Mouse (Mus musculus) MEL (cell line): ENCODE results near the gene Ppif. TPM values are rescaled to one million over a fixed set of nuclear protein-coding genes. Genes with fewer than 3 reads are reported as not detected.

Source experiments
- DNase-seq: peaks from one replicate; pipeline ENCODE4 v3.0.0; 2011; ENCODE audit warnings: low read depth, low spot score
- H3K27ac ChIP-seq: 2 replicates; pipeline ENCODE4 v1.5.1; 2012; ENCODE audit warnings: low read depth, mild to moderate bottlenecking, control low read depth, low read length, moderate library complexity; ENCODE audit not compliant: control insufficient read depth
- H3K27me3 ChIP-seq, 2 experiments: fragments of 150-350 bp in 1 of 2; sonication (generic) in 1 of 2; 2 replicates each; pipeline ENCODE4 v1.6.1; 2012; ENCODE audit warnings: low read length in 2 of 2, mild to moderate bottlenecking in 2 of 2, improper control_type of control experiment in 1 of 2, moderate library complexity in 1 of 2; ENCODE audit not compliant: insufficient read depth in 2 of 2, control insufficient read depth in 1 of 2
- H3K36me3 ChIP-seq, 2 experiments: 2 replicates each; pipeline ENCODE4 v1.6.1; 2012 to 2014; ENCODE audit warnings: low read length in 2 of 2, improper control_type of control experiment in 1 of 2, inconsistent platforms in 1 of 2, mild to moderate bottlenecking in 1 of 2; ENCODE audit not compliant: insufficient read depth in 2 of 2, control insufficient read depth in 1 of 2
- H3K4me1 ChIP-seq, 2 experiments: fragments of 150-350 bp in 1 of 2; sonication (generic) in 1 of 2; 2 replicates each; pipeline ENCODE4 v1.6.1; 2012; ENCODE audit warnings: low read length in 2 of 2, improper control_type of control experiment in 1 of 2, mild to moderate bottlenecking in 1 of 2; ENCODE audit not compliant: insufficient read depth in 2 of 2, control insufficient read depth in 1 of 2
- H3K4me3 ChIP-seq, 2 experiments: fragments of 150-350 bp in 1 of 2; sonication (generic) in 1 of 2; 2 replicates each; pipeline ENCODE4 v1.5.1; 2012; ENCODE audit warnings: low read depth in 2 of 2, low read length in 2 of 2, mild to moderate bottlenecking in 2 of 2, moderate library complexity in 2 of 2, control low read depth in 1 of 2, improper control_type of control experiment in 1 of 2; ENCODE audit not compliant: control insufficient read depth in 1 of 2, insufficient read depth in 1 of 2
- H3K79me2 ChIP-seq: 2 replicates; pipeline ENCODE4 v1.6.1; 2012; ENCODE audit warnings: mild to moderate bottlenecking, low read length, moderate library complexity; ENCODE audit not compliant: control insufficient read depth, poor library complexity, insufficient read depth
- H3K9ac ChIP-seq: 2 replicates; pipeline ENCODE4 v1.6.1; 2012; ENCODE audit warnings: low read depth, mild to moderate bottlenecking, control low read depth, low read length, moderate library complexity; ENCODE audit not compliant: control insufficient read depth, poor library complexity, severe bottlenecking
- H3K9me3 ChIP-seq: fragments of 150-350 bp; sonication (generic); replicated peaks from 2 replicates; pipeline ENCODE4 v1.6.1; 2012; ENCODE audit warnings: mild to moderate bottlenecking, low read length, improper control_type of control experiment, moderate library complexity; ENCODE audit not compliant: insufficient read depth
- BHLHE40 ChIP-seq: IDR thresholded peaks from 2 replicates; pipeline ENCODE4 v1.6.1; 2012; ENCODE audit warnings: low read depth, mild to moderate bottlenecking, inconsistent platforms, low read length, improper control_type of control experiment, borderline replicate concordance
- CHD1 ChIP-seq: IDR thresholded peaks from 2 replicates; pipeline ENCODE4 v1.6.1; 2012; ENCODE audit warnings: low read depth, mild to moderate bottlenecking, inconsistent platforms, low read length, improper control_type of control experiment
- CHD2 ChIP-seq: IDR thresholded peaks from 2 replicates; pipeline ENCODE4 v1.6.1; 2011; ENCODE audit warnings: low read length, improper control_type of control experiment
- ETS1 ChIP-seq: IDR thresholded peaks from 2 replicates; pipeline ENCODE4 v1.6.1; 2012; ENCODE audit warnings: low read depth, mild to moderate bottlenecking, inconsistent platforms, low read length, improper control_type of control experiment, moderate library complexity
- GATA1 ChIP-seq: IDR thresholded peaks from 2 replicates; pipeline ENCODE4 v1.6.1; 2011; ENCODE audit warnings: low read depth, low read length, improper control_type of control experiment
- HCFC1 ChIP-seq: IDR thresholded peaks from 2 replicates; pipeline ENCODE4 v1.6.1; 2012; ENCODE audit warnings: low read depth, mild to moderate bottlenecking, inconsistent platforms, low read length, improper control_type of control experiment, moderate library complexity
- JUND ChIP-seq: IDR thresholded peaks from 2 replicates; pipeline ENCODE4 v1.6.1; 2011; ENCODE audit warnings: low read depth, mild to moderate bottlenecking, improper control_type of control experiment, low read length
- MAFK ChIP-seq: IDR thresholded peaks from 2 replicates; pipeline ENCODE4 v1.6.1; 2011; ENCODE audit warnings: low read depth, mild to moderate bottlenecking, low read length, improper control_type of control experiment, borderline replicate concordance
- MAX ChIP-seq: IDR thresholded peaks from 2 replicates; pipeline ENCODE4 v1.6.1; 2011; ENCODE audit warnings: low read length, improper control_type of control experiment
- MAZ ChIP-seq: IDR thresholded peaks from 2 replicates; pipeline ENCODE4 v1.6.1; 2012; ENCODE audit warnings: low read depth, mild to moderate bottlenecking, inconsistent platforms, low read length, improper control_type of control experiment
- MYB ChIP-seq: IDR thresholded peaks from 2 replicates; pipeline ENCODE4 v1.6.1; 2011; ENCODE audit warnings: mild to moderate bottlenecking, low read depth, low read length, improper control_type of control experiment
- MYC ChIP-seq: IDR thresholded peaks from 2 replicates; pipeline ENCODE4 v1.6.1; 2011; ENCODE audit warnings: low read depth, mild to moderate bottlenecking, low read length, improper control_type of control experiment, moderate library complexity
- NRF1 ChIP-seq: IDR thresholded peaks from 2 replicates; pipeline ENCODE4 v1.6.1; 2014; ENCODE audit warnings: low read depth, mild to moderate bottlenecking, inconsistent platforms, low read length, improper control_type of control experiment, moderate library complexity; ENCODE audit not compliant: poor library complexity, insufficient read depth, severe bottlenecking
- POLR2A ChIP-seq, 2 experiments: IDR thresholded peaks; 2 replicates each; pipeline ENCODE4 v1.6.1; 2011 to 2012; ENCODE audit warnings: low read length in 2 of 2, mild to moderate bottlenecking in 2 of 2, control low read depth in 1 of 2, improper control_type of control experiment in 1 of 2, low read depth in 1 of 2, moderate library complexity in 1 of 2; ENCODE audit not compliant: control insufficient read depth in 1 of 2, insufficient read depth in 1 of 2, poor library complexity in 1 of 2
- SIN3A ChIP-seq: IDR thresholded peaks from 2 replicates; pipeline ENCODE4 v1.6.1; 2012; ENCODE audit warnings: low read length, improper control_type of control experiment, inconsistent platforms
- SMC3 ChIP-seq: IDR thresholded peaks from 2 replicates; pipeline ENCODE4 v1.6.1; 2011; ENCODE audit warnings: low read depth, low read length, improper control_type of control experiment
- TBP ChIP-seq: IDR thresholded peaks from 2 replicates; pipeline ENCODE4 v1.8.0; 2011; ENCODE audit warnings: low read depth, low read length, improper control_type of control experiment
- TCF12 ChIP-seq: IDR thresholded peaks from 2 replicates; pipeline ENCODE4 v1.6.1; 2014; ENCODE audit warnings: low read depth, mild to moderate bottlenecking, inconsistent platforms, low read length, improper control_type of control experiment, moderate library complexity
- ZC3H11A ChIP-seq: IDR thresholded peaks from 2 replicates; pipeline ENCODE4 v1.6.1; 2012; ENCODE audit warnings: low read depth, mild to moderate bottlenecking, inconsistent platforms, low read length, improper control_type of control experiment
- ZKSCAN1 ChIP-seq: IDR thresholded peaks from 2 replicates; pipeline ENCODE4 v1.6.1; 2012; ENCODE audit warnings: low read depth, mild to moderate bottlenecking, inconsistent platforms, low read length, improper control_type of control experiment, moderate library complexity
- ZNF384 ChIP-seq: IDR thresholded peaks from 2 replicates; pipeline ENCODE4 v1.6.1; 2012; ENCODE audit warnings: low read depth, mild to moderate bottlenecking, inconsistent platforms, low read length, improper control_type of control experiment
- polyA plus RNA-seq, 2 experiments: library from polyadenylated mRNA; stranded (reverse) in 1 of 2; unstranded in 1 of 2; fragments of >175 nt in 1 of 2; fragments of >200 nt in 1 of 2; gene quantifications; 2 replicates each; pipeline versions ENCODE4 v1.2.1 to v1.2.4; 2012; ENCODE audit warnings: low replicate concordance in 2 of 2, low read depth in 1 of 2; ENCODE audit not compliant: insufficient read length in 2 of 2, insufficient read depth in 1 of 2, missing spikeins in 1 of 2
- total RNA-seq: library from RNA; depleted of rRNA; stranded (reverse); fragments of 300-350 nt; gene quantifications from 2 replicates; pipeline ENCODE4 v1.2.3, GENCODE M21; 2012

Ppif gene
- total and polyA plus RNA-seq, 3 experiments, result 71.0 to 128 (median 127) TPM

GRCm38 (mm10) chr14:25664310-25664695 is 29.7 kb upstream of the Ppif start:
- no peaks in the 10 kb centered on the region for H3K79me2 ChIP-seq
- no peak overlapping the region for H3K9ac ChIP-seq
- DNase-seq, result no peak
- no peaks in the 10 kb centered on the region for H3K27me3 ChIP-seq
- H3K36me3 ChIP-seq, result peaks cover 0 to 4% of the 10 kb centered on the region in 2 experiments; a peak in 2 of 4 replicates
- H3K9me3 ChIP-seq, result no peaks in the 10 kb centered on the region
- peaks cover 3 to 12% of the 10 kb centered on the region in 2 experiments for H3K4me1 ChIP-seq
- no peak overlapping the region for H3K4me3 ChIP-seq
- no peak for TF ChIP-seq MAX
- no peak for TF ChIP-seq POLR2A (IDR thresholded peaks at IDR 0.05; ENCODE audit: control insufficient read depth in 1 of 2, insufficient read depth in 1 of 2, low read depth in 1 of 2, low read length in 2 of 2, poor library complexity in 1 of 2)
- TF ChIP-seq SMC3, result no peak
- TF ChIP-seq HCFC1, result no peak
- no peak for TF ChIP-seq NRF1
- TF ChIP-seq ZC3H11A, result no peak
- TF ChIP-seq CHD2, result no peak
- TF ChIP-seq MYC, result no peak
- TF ChIP-seq ZNF384, result no peak
- TF ChIP-seq MAZ, result no peak
- TF ChIP-seq TCF12, result no peak
- no peak for TF ChIP-seq ZKSCAN1
- no peak for TF ChIP-seq MAFK
- H3K27ac ChIP-seq, result no peak overlapping the region

DNA sequence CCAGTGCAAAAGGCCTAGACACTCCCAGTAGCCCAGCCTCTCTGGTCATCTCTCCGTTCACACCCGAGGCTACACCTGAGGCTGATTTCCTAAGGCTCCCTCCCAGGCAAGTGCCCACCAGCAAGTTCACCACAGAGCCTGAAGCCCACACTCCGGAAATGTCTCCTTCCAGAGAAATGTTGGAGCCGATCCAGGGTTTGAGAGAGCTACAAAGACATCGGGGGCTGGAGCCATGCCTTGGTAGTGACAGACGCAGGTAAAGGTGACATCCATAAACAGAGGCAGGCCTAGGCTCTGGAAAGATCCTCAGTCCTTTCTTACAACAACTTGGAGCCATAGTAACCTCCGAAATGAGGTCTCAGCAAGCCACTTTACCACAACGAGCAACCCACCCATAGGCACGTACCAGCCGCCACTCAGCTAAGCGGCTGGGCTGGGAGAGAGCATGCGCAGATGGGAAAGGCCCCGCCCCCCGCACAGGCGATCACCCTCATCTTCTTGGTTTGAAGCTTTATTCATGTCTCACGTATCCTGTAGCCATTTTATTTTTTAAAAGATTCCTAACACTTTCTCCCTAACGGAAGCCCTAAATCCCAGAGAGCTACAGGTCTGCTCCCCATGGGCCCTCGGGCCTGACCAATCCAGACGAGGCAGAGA is 28.5 kb upstream of the Ppif start:
- Histone ChIP-seq H3K4me3 (no peak overlapping the region), H3K27me3 (no peaks in the 10 kb centered on the region), H3K36me3 (peaks cover 0 to 4% of the 10 kb centered on the region in 2 experiments; a peak in 2 of 4 replicates), H3K27ac (no peak overlapping the region), H3K4me1 (peaks cover 3 to 12% of the 10 kb centered on the region in 2 experiments)
- TF ChIP-seq MAZ (no peak), MYB (no peak), CHD1 (no peak), BHLHE40 (no peak), ETS1 (no peak), JUND (no peak), SIN3A (no peak), POLR2A (IDR thresholded peaks at IDR 0.05; ENCODE audit: control insufficient read depth in 1 of 2, insufficient read depth in 1 of 2, low read depth in 1 of 2, low read length in 2 of 2, poor library complexity in 1 of 2) (no peak), TBP (no peak), HCFC1 (no peak), GATA1 (no peak)
- TF ChIP-seq, all 39 proteins: peak for 0
- no peak for DNase-seq
- Histone ChIP-seq H3K9me3 (no peaks in the 10 kb centered on the region), H3K9ac (no peak overlapping the region), H3K79me2 (no peaks in the 10 kb centered on the region)
